Mouse (Mus musculus): ENCODE measurements around the gene Mmd. TPM values are rescaled to one million over a fixed set of nuclear protein-coding genes. Genes with fewer than 3 reads are reported as not detected.

The Mmd gene
- polyA plus RNA-seq (2015; fragmentation: Nextera tagmentation; extraction: Ambion mirVana), result 19.1 and 21.3 TPM in 2 replicates

DNA sequence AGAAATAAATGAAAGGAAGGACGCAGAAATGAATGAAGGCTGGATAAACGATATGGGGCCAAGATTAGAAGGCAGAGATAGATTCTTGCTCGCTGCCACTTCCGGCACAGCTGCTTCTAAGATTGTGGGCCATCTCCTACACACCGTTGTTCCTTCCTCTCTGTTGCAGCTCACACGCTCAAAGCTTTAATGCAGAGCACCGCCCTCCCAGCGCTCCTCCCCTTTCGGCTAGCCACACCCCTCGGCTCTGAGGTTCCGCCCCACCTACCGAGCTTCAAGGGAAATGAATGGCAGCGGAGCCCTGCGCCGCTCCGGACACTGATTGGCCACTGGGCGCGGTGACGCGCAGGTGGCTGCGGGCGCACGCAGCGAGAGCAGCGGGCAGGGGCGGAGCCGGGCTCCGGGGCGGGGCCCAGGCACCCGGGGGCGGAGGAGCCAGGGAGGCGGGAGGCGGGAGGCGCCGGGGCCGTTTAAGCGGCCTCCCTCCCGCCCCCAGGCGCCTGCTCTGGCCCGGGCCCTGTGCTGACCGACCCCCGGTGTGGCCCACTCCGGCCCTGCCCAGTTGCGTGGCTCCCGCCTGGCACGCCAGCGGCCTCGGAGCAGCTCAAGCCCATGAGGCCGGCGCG lies at the start of gene Mmd:
Gene Mmd, plus strand, starts transcription at position 432 of the 626 bp plus-strand sequence.
- H3K9ac ChIP-seq (ENCODE audit: low read length), result peak within 1 kb of the TSS; percentile 83
- ATAC-seq (ENCODE audit: low FRiP score, low TSS enrichment) (peak; percentile 100), DNase-seq (ENCODE audit: low spot score) (peak; percentile 98)
- peak within 1 kb of the TSS; percentile 80 for H3K27ac ChIP-seq (replicated peaks)
- H3K27me3 ChIP-seq (ENCODE audit: control insufficient read depth, insufficient read depth, low read length), result no peaks in the 10 kb centered on the region
- no peaks in the 10 kb centered on the region for H3K36me3 ChIP-seq (ENCODE audit: control insufficient read depth, insufficient read depth, low read length)
- peak within 1 kb of the TSS; percentile 89 for H3K4me2 ChIP-seq (replicated peaks; ENCODE audit: low read depth)
- no peaks in the 10 kb centered on the region for H3K4me1 ChIP-seq (replicated peaks; ENCODE audit: control insufficient read depth, insufficient read depth)
- H3K9me3 ChIP-seq (ENCODE audit: control insufficient read depth, low read length), result no peaks in the 10 kb centered on the region
- WGBS, result under 1% methylated on average over 33 of the region's 51 CpGs
- TF ChIP-seq EP300 (optimal IDR thresholded peaks at IDR 0.05), result no peak
- peak; percentile 49 for TF ChIP-seq CTCF (IDR thresholded peaks at IDR 0.05; ENCODE audit: low read depth)
- H3K4me3 ChIP-seq (ENCODE audit: low read depth, low read length), result peak within 1 kb of the TSS; percentile 81

DNA sequence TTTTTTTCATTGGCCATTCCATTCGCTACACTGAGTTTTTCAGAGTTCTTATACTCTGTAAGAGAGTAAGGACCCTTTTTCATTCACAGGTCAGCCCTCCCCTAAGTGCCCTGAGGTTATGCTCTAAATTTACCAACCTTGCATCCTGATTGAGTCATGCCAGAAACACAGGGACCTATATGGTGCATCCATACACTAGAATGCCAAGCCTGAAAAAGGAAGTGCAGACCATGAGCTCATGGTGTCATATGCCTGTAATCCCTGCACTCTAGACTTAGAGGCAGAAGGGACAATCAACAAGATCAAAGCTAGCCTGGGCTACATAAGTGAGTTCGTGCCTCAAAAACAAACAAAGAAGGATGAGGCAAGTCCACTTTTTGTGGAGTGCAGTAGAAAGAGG lies 48.4 kb upstream of the Mmd start:
- no peak overlapping the region for H3K9ac ChIP-seq (ENCODE audit: low read length)
- WGBS, result 81% methylated on average over 2 of the region's 2 CpGs
- TF ChIP-seq EP300 (optimal IDR thresholded peaks at IDR 0.05) (no peak), CTCF (IDR thresholded peaks at IDR 0.05; ENCODE audit: low read depth) (no peak)
- no peak for DNase-seq (ENCODE audit: low spot score)
- no peak overlapping the region for H3K27ac ChIP-seq (replicated peaks)
- no peaks in the 10 kb centered on the region for H3K27me3 ChIP-seq (ENCODE audit: control insufficient read depth, insufficient read depth, low read length)
- H3K4me2 ChIP-seq (replicated peaks; ENCODE audit: low read depth), result no peak overlapping the region
- no peaks in the 10 kb centered on the region for H3K4me1 ChIP-seq (replicated peaks; ENCODE audit: control insufficient read depth, insufficient read depth)
- H3K9me3 ChIP-seq (ENCODE audit: control insufficient read depth, low read length), result no peaks in the 10 kb centered on the region
- no peak for ATAC-seq (ENCODE audit: low FRiP score, low TSS enrichment)
- no peaks in the 10 kb centered on the region for H3K36me3 ChIP-seq (ENCODE audit: control insufficient read depth, insufficient read depth, low read length)
- no peak overlapping the region for H3K4me3 ChIP-seq (ENCODE audit: low read depth, low read length)

GRCm38 (mm10) chr11:90214246-90214645 lies 35.0 kb upstream of the Mmd start:
- no peak for TF ChIP-seq CTCF (IDR thresholded peaks at IDR 0.05; ENCODE audit: low read depth)
- TF ChIP-seq EP300 (optimal IDR thresholded peaks at IDR 0.05), result no peak
- Histone ChIP-seq H3K27ac (replicated peaks) (no peak overlapping the region), H3K4me3 (ENCODE audit: low read depth, low read length) (no peak overlapping the region), H3K4me2 (replicated peaks; ENCODE audit: low read depth) (no peak overlapping the region), H3K4me1 (replicated peaks; ENCODE audit: control insufficient read depth, insufficient read depth) (no peaks in the 10 kb centered on the region), H3K36me3 (ENCODE audit: control insufficient read depth, insufficient read depth, low read length) (no peaks in the 10 kb centered on the region), H3K9me3 (ENCODE audit: control insufficient read depth, low read length) (no peaks in the 10 kb centered on the region), H3K27me3 (ENCODE audit: control insufficient read depth, insufficient read depth, low read length) (no peaks in the 10 kb centered on the region), H3K9ac (ENCODE audit: low read length) (no peak overlapping the region)
- ATAC-seq (ENCODE audit: low FRiP score, low TSS enrichment) (no peak), DNase-seq (ENCODE audit: low spot score) (no peak)
- 78% methylated on average over 7 of the region's 7 CpGs for WGBS

DNA sequence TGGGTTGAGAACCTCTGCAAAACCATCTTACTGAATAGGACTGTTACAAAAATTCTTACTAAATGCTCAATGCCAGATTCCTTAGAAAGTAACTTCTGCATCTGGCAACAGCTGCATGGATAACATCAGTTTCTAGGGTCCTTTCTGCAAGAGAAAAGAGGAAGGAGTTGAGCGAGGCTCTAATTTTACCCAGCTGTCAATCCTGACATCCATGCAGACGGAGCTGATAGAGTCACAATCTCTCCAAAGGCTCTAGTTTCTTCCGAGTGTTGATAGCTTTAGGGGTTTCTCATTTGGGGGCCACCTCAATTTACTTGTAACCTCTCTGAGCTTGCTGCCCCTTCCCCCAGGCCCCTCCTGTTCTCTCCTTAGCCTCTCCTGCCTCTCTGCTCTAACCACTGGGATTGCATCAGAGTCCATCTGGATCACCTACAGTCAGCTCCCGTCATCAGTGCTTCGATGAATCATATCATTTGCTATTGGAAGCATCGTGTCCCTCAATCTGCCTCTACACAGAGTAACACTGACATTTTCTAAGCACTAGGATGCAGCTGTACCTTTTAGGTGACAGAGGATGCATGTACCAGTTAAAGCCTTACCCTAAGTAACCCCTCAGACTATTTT lies 29.1 kb upstream of the Mmd start:
- 68% methylated on average over 6 of the region's 6 CpGs for WGBS
- no peak overlapping the region for H3K27ac ChIP-seq (replicated peaks)

DNA sequence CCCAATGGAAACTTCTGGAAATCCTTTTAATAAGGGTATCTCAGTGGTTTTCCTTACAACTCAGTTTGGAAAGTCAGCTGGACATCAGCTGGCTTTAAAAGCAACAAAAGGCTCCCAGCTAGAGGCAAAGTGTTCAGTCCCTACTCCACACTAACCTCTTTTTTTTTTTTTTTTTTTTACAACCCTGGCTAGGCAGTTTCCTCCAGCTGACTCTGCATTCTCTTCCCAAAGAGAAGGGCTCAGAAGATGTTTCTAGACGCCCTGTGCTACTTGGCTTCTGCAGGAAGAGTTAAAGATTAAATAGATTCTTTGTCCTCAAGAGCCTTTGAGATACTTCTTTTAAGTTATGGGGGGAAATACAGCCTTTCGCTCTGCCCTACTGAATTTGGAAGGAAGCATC lies 28.5 kb upstream of the Mmd start:
- ATAC-seq (ENCODE audit: low FRiP score, low TSS enrichment) (no peak), DNase-seq (ENCODE audit: low spot score) (no peak)
- Histone ChIP-seq H3K4me1 (replicated peaks; ENCODE audit: control insufficient read depth, insufficient read depth) (no peaks in the 10 kb centered on the region), H3K4me3 (ENCODE audit: low read depth, low read length) (no peak overlapping the region), H3K27ac (replicated peaks) (no peak overlapping the region), H3K9ac (ENCODE audit: low read length) (no peak overlapping the region), H3K36me3 (ENCODE audit: control insufficient read depth, insufficient read depth, low read length) (no peaks in the 10 kb centered on the region), H3K4me2 (replicated peaks; ENCODE audit: low read depth) (no peak overlapping the region), H3K27me3 (ENCODE audit: control insufficient read depth, insufficient read depth, low read length) (no peaks in the 10 kb centered on the region), H3K9me3 (ENCODE audit: control insufficient read depth, low read length) (no peaks in the 10 kb centered on the region)
- 30% methylated on average over 2 of the region's 2 CpGs for WGBS
- TF ChIP-seq CTCF (IDR thresholded peaks at IDR 0.05; ENCODE audit: low read depth) (no peak), EP300 (optimal IDR thresholded peaks at IDR 0.05) (no peak)

More for the DNA sequence above, 29.1 kb upstream of the Mmd start:
- Histone ChIP-seq H3K36me3 (ENCODE audit: control insufficient read depth, insufficient read depth, low read length) (no peaks in the 10 kb centered on the region), H3K9ac (ENCODE audit: low read length) (no peak overlapping the region), H3K4me3 (ENCODE audit: low read depth, low read length) (no peak overlapping the region), H3K4me1 (replicated peaks; ENCODE audit: control insufficient read depth, insufficient read depth) (no peaks in the 10 kb centered on the region), H3K4me2 (replicated peaks; ENCODE audit: low read depth) (no peak overlapping the region), H3K9me3 (ENCODE audit: control insufficient read depth, low read length) (no peaks in the 10 kb centered on the region), H3K27me3 (ENCODE audit: control insufficient read depth, insufficient read depth, low read length) (no peaks in the 10 kb centered on the region)
- no peak for TF ChIP-seq EP300 (optimal IDR thresholded peaks at IDR 0.05)
- no peak for TF ChIP-seq CTCF (IDR thresholded peaks at IDR 0.05; ENCODE audit: low read depth)
- ATAC-seq (ENCODE audit: low FRiP score, low TSS enrichment) (no peak), DNase-seq (ENCODE audit: low spot score) (no peak)

GRCm38 (mm10) chr11:90224914-90225470 lies 24.3 kb upstream of the Mmd start:
- H3K27me3 ChIP-seq (ENCODE audit: control insufficient read depth, insufficient read depth, low read length), result no peaks in the 10 kb centered on the region
- no peaks in the 10 kb centered on the region for H3K9me3 ChIP-seq (ENCODE audit: control insufficient read depth, low read length)
- no peak for TF ChIP-seq EP300 (optimal IDR thresholded peaks at IDR 0.05)
- TF ChIP-seq CTCF (IDR thresholded peaks at IDR 0.05; ENCODE audit: low read depth), result no peak
- no peaks in the 10 kb centered on the region for H3K4me1 ChIP-seq (replicated peaks; ENCODE audit: control insufficient read depth, insufficient read depth)
- H3K9ac ChIP-seq (ENCODE audit: low read length), result no peak overlapping the region
- H3K27ac ChIP-seq (replicated peaks), result no peak overlapping the region
- no peak overlapping the region for H3K4me2 ChIP-seq (replicated peaks; ENCODE audit: low read depth)
- ATAC-seq (ENCODE audit: low FRiP score, low TSS enrichment) (peak; percentile 42; the same call in 1 of the 2 replicates), DNase-seq (ENCODE audit: low spot score) (no peak)
- 30% methylated on average over 11 of the region's 11 CpGs for WGBS
- no peak overlapping the region for H3K4me3 ChIP-seq (ENCODE audit: low read depth, low read length)
- H3K36me3 ChIP-seq (ENCODE audit: control insufficient read depth, insufficient read depth, low read length), result no peaks in the 10 kb centered on the region

Data from stomach, postnatal 0 days (tissue).